Mouse (Mus musculus): ENCODE measurements at regions not wholly inside any gene's neighbourhood (a gene's known extent, or its start where the extent isn't known, plus 50 kb on each side); places are given as distances from the start of the nearest gene placed in this dataset.

GRCm38 (mm10) chr10:99480573-99480972, 217.5 kb downstream of the Dusp6 start:
- no peak for TF ChIP-seq CTCF (IDR thresholded peaks at IDR 0.05; ENCODE audit: control insufficient read depth, insufficient read depth, insufficient read length)
- TF ChIP-seq USF1 (IDR thresholded peaks at IDR 0.05; ENCODE audit: low read depth): no peak
- no peak for TF ChIP-seq CEBPB (IDR thresholded peaks at IDR 0.05; ENCODE audit: low read depth)
- no peak for TF ChIP-seq MYOG (IDR thresholded peaks at IDR 0.05; ENCODE audit: control insufficient read depth, extremely low read depth, insufficient read length)
- no peak for TF ChIP-seq MYOD1 (IDR thresholded peaks at IDR 0.05; ENCODE audit: control insufficient read depth, insufficient read length, low read depth)
- TF ChIP-seq MAX (IDR thresholded peaks at IDR 0.05): no peak
